Mouse (Mus musculus) thymus, postnatal 0 days (tissue): ENCODE results near the gene Tspan33. TPM values are rescaled to one million over a fixed set of nuclear protein-coding genes. Genes with fewer than 3 reads are reported as not detected.
"Not testable (repeated sequence)": the region's sequence is repeated elsewhere in the genome, so short reads cannot be mapped to it uniquely, and the experiment has no call there.

Experiments
- DNase-seq: peaks from one replicate; pipeline ENCODE4 v3.0.0-alpha.2; 2015; ENCODE audit warnings: low spot score
- polyA plus RNA-seq: library from polyadenylated mRNA; unstranded; fragments of >200 nt; fragmentation: Nextera tagmentation; extraction: Ambion mirVana; gene quantifications from 2 replicates; pipeline ENCODE4 v1.2.1, GENCODE M21; 2015

Gene Tspan33
- polyA plus RNA-seq: 1.7 and 2.8 TPM in 2 replicates

DNA sequence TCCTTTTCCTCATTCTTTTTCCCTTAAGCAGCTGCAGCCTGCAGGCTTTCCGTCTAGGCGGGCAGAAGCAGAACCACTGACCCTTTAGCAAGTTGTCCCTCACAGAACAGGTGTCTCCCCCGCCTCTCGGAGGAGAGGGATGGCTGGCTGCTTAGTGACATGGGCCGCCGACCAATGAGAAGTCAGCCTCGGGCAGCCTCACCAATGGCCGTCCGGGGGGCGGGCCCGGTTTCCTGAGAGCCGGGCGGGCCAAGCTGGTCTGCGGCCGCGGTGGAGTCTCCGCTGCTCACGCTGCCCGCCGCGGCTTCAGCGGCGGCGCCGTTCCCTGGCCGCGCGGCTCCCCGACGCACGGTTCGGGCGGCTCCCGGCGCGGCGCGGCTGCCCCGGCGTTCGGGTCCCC lies at the start of gene Tspan33:
Tspan33 (plus strand) TSS at position 270 of the 400 bp plus-strand sequence.
- peak; percentile 75 for DNase-seq

DNA sequence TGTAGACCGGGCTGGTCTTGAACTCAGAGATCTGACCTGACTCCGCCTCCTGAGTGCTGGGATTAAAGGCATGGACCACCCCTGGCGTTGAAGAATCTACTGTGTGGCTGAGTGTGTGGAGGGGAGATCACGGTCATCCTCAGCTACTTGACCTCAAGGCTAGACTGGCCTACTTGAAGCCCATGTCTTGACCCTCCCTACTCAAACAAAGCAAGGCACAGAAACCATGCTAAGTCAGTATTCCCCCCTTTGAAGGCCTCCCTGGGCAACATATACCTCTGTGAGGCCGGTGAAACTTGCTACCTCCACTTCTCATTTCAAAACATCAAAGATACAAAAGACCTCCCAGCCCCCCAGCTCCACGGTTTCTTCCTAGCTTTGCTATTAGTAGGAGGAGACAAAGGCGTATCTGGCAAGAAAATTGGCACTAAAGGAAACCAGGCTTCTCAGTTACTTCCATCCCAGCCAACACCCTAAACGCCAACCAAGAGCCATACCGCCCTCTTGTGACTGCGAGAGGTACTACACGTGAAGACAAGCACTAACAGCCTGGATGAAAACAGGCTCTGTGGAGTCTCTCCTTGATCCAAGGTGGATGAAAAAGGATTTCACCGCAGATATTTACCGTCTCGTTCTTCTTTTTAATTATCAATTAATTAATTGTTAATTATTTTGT lies 44.4 kb upstream of the Tspan33 start:
- peak; percentile 81 for DNase-seq

DNA sequence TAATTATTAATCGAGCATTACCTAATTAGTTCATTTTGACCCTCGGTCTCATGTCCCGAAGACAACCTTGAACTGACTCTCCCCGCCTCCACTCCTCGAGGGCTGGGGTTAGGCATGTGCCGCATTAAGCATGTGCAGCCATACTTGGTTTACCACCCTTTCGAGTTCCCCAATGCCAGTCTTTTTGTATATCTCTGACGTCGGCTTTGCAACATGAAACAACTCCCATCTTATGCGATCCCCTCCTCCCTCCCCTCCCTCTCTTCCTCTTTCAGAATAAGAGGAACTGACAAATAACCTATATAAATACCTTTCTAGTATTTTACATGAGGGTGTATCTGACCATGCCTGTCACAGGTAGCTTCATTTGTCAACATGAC lies 43.9 kb upstream of the Tspan33 start:
- DNase-seq: no peak

DNA sequence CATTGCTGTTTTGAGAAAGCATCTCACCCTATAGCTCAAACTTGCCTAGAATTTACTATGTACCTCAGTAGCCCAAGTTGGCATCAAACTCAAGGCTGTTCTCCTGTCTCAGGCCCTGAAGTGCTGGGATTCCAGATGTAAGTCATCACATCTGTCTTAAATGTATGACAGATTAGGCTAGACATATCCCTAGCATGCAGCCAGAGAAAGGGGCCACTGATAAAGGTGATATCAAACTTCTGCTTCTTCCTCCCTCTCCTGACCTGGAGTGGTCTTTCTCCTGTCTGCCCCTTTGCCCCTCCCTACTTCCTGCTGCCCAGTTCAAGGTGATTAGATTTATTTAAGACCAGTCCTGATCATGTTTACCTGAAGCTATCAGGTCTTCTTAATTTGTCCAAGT lies 40.8 kb upstream of the Tspan33 start:
- no peak for DNase-seq

DNA sequence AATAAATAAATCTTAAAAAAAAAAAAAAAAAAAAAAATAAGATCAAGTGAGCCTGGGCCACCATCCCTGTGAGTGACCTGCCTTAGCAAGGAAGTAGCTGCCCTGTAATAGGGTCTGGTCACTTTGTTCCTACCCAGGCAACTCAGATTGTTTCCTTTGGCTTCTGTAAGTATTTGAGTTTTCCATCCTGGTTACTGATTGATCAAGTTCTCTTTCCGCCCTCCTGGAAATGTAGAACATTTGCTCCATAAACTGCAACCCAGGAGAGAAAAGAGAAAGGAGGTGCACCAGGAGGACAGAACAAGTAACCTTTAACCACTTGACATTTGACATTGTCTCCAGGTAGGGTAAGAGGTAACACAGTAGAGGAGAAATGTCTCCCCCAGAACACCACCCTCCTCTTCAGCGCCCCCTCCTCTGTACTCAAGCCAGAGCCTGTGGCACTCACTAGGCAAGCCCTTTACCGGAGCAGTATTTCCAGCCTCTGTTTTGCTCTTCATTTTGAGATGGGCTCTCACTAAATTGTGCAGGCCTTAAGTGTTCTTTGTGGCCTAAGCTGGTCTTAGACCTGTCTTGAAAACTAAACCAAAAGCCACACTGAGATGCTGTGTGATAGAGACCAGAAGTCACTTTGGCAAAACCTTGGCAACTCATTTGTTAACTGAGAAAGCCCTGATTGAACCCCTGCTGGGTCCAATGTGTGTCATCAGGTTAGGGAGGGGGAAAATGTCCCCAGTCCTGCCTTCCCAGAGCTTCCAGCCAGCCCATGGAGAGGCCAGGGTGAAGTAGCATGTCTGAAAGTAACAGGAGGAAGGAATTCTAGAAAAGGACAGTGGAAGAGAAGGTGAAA lies 35.2 kb upstream of the Tspan33 start:
- DNase-seq: no peak

DNA sequence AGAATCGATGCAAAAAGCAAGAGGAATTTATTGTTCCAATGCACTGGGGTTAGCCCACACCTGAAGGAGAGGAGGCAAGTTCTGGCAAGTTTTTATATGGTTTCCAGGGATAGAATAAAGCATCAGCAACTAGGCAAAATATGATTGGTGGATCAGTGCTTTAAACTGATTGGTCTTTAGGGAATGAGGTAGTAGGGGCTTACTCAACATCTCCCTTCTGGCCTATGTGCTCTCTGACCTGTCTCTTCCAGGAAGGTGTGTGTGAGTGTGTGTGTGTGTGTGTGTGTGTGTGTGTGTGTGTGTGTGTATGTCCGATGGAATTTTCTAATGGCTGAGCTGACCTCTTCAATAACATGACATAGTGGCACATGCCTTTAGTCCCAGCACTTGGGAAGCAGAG lies 34.1 kb upstream of the Tspan33 start:
- DNase-seq: no peak

DNA sequence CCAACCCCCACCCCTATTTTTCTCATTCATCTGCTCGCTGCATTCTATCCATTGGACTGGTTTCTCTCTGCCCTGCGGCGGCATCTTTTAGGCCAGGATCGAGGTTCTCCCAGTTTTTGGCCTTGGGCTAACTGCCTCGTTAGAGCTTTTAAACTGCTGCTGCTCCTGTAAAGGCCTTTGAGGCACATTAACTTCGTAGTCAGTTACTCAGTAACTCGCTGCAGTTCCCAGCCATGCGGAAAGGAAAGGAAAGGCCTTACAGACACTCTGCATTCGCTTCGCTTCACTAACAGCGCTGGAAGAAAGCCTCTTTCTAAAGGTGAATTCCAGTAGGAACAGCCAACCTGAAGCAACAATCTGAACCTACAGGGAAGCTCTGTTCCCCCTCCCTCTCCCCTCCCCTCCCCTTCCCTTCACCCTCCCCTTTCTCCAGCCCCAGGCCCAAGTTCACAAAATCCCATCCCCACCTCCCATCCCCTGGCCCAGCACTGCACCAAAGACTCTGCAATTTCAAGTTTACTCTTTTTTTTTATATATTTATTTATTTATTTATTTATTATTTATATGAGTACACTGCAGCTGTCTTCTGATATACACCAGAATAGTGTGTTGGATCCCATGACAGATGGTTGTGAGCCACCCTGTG lies 33.2 kb upstream of the Tspan33 start:
- no peak for DNase-seq

DNA sequence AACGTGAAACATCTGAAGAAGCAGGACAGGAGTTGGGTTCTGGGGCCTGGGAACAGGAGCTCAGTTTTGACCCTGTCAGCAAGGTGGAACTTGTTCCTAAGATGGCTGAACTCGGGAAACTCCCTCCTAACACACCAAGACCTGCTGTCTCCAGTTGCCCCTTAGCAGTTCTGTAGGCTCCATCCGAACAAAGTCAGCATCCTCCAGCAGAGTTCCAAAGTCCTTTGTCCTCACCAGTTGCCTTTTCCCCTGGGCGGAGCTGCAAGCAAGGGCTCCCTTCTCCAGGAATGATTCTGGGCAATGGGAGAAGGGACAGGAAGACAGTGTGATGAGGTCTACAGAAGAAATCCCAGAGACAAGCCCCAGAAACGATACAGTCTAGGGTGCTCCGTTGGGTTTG lies 26.8 kb upstream of the Tspan33 start:
- DNase-seq: no peak

DNA sequence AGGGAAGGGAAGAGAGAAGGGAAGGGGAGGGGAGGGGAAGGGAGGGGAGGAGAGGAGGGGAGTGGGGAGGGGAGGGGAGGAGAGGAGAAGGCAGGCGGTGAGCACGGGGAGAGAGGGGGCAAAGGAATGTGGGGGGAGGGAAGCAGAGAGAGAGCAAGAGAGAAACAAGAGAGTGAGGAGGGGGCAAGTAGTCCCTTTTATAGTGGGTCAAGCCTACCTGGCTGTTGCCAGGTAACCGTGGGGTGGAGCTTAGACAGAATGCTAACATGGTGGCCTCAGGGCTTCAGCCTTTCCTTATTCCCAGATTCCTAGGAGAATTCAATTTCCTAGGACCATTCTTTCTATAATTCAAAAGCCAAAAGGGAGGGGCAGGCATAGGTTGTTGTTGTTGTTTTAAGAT lies 22.3 kb upstream of the Tspan33 start:
- DNase-seq: no peak

DNA sequence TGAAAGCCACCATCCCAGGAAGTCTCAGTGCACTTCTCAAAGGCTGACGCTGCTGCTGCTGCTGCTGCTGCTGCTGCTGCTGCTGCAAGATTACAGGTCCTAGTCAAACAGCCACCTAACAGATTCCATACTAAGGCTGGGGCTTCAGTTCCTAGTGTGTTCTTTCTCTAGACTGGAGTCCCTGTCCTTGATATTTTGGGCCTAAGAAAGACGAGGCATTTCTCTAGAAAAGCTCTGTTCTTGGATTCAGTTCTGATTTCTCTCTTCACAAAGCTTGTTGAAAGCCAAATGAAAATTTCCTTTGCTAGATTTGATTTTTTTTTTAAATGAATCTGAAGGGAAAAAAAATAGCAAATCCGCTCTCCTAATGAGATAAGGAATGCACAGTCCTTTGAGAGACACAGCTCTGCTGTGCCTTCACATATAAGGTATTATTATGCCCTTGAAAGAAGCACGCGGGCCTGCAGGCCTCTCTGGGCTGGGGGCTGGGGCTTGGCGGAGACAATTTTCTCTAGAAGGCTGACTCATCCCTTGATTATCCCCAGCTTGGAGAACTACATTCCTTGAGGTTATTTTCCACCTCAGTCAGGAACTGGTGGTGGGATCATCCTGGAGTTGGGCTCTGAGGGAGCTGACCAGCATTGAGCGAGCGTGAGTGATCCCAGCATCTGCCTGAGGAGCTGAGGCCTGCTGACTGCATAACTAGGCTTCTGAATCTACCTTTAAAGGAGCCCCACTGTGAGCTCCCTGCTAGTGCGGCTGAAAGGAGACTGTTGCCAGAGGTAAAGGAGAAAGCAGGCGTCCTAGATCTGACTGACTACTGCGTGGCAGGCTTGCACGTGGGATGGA lies 21.2 kb upstream of the Tspan33 start:
- DNase-seq: no peak

DNA sequence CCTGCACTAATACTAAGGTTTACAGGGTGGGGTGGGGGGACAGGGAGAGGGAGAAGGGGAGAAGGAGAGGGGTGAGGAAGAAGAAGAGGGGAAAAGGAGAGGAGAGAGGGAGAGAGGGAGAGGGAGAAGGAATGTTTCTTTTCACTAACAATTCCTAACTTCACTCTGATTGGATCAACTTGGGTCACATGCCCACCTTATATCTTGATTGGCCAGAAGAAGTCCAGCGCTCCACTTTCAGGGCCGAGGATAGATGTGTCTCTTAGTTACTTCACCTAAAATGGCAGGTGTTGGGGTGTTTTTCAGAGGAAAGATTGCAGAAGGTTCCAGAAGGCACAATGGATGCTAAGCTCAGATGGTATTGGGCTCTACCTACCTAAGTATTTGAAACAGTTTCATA lies 20.3 kb upstream of the Tspan33 start:
- DNase-seq: no peak

DNA sequence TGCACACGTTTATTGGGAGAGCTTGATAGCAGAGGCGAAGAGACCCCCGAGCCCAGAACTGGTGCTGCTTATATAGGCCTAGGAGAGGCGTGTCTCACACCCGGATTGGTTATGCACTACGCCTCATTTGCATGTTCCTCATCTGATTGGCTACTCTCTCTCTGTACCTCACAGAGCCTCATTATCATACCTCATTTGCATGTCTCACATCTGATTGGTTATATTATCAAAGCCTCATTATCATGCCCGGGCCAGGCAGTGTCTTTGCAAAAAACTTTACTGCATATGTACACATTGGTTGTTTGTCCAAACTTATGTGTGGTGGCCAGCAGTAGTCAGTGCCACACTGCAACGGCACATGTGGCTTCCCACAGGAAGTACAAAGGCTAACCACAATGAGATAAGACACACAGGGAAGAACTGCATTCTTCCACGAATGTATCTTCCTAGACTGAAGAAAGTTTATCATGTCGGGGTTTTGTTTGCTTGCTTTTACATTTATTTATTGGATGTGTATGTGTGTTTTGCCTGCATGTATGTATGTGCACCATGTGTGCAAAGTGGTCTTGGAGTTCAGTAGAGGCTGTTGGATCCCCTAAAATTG lies 14.0 kb upstream of the Tspan33 start:
- DNase-seq: not testable (repeated sequence)

DNA sequence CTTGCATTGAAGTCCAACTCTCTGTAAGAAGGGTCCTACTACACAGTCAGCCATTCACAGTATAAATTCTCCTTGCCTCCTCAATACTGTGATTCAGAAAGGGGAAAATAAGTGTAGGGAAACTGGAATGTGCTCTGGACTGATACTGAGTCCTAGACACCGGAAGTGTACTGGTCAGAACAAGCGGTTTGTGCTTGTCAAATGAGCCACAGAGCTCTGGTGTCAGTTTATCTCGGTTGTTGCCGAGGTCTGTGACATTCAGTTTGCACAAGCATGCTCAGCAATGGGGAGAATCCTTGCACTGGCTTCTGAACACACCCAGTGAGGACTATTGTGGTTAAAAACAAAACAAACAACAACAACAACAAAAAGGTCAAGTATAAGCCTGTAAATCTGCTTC lies 12.2 kb upstream of the Tspan33 start:
- no peak for DNase-seq

DNA sequence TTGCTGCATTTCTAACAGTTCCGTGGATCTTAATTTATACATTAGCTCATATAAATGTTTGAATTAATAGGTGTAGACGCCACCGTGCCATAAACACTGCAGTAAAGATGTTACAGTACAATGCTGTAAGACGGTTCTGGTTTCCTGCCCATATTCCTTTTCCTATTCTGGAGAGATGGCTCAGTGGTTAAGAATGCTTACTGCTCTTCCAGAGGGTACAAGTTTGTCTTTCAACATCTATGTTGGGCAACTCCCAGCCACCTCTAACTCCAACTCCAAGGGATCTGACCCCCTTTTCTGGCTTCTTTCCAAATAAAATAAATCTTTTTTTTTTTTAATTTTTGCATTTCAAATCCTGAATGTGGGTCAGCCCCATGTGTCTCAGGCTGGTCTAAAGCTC lies 9.3 kb upstream of the Tspan33 start:
- DNase-seq: no peak

DNA sequence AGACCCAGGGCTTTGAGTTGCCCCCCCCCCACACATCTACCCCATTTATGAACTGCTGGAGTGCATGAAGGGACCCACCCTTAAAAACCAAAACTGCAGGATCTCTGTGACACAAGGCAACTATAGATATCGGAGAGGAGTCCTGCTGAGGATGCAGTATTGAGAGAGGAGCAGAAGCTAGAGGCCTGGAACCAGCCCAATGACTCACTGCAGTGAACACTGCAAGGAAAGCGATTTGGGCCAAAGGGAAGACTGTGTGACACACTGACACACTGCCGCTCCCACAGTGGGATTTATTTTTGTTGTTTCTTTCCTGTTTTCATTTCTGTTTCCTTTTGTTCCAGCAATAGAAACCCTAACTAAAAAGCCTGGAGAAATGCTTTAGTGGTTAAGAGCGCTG lies 8.1 kb upstream of the Tspan33 start:
- no peak for DNase-seq

DNA sequence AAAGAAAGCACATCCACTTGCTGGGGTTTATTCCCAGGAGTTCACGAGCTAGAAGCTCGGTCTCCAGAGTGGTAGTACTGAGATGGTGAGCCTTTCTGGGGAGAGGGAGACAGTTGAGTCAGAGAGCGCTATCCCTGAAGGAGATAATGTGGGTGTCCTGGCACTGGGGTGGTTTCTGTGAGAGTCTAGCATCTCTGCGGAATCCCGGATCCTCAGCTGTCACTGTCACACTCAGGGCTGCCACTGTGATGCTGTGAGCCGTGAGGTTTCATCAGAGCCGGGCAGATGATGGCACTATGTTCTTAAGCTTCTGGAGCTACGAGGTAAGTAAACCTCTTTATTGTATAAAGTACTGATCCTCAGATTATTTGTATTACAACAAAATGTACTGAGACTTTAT lies 4.6 kb upstream of the Tspan33 start:
- no peak for DNase-seq

DNA sequence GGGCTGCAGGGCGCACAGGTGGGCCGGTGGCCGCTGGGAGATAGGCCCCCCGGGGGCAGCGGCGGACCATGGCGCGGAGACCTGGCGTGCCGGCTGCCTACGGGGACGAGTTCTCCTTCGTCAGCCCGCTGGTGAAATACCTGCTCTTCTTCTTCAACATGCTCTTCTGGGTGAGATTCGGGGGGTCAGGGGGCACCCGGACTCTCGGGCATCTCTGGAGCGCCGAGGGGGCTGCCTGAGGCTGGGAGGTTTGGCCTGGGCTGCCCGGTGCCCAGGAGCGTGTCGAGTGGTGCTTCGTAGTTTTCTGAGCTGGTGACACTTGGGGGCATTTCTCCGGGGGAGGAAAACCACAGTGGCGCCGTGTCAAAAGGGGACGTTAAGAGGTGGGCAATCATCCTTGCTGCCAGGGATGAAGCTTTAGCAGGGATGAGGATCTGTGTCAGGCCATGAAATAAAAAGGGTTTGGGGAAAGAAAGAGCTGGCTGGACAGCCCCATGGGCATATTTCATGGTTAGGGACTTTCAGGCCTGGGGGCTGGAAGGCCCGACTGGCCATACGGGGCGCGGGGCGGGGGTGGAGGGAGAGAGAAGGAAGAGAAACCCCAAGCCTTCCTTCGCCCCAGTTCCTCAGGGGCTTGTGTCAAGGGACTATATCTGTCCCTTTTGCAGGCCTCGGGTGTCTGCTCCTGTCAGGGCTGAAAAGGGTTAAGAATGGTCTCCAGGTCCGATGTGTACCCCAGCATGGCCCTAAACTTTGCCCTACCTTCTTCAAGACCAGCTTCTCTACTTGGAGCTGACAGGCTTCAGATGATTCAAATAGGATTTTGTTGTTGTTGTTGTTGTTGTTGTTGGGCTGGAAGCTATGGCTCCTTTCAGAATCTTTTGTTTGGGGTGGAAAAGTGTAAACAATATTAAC lies 610 bp downstream of the Tspan33 start:
- DNase-seq: no peak

DNA sequence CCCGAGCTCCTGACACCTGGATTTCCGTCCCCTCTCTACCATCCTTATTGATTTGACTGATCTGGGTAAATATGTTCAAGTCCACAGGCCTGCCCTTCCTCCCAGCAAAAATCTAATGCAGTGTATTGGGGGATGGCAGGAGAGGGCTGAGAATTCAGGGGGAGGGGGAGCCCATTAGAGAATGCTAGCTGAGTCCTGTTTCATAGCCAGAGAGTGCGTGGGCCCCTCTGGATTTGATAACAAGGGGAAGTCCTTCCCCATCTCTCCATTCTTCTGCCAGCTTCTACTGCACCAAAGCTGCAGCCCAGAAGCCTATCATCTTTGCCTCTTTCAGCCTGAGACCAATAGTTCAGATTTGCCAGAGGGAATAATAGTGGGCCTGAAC lies 1.3 kb downstream of the Tspan33 start:
- no peak for DNase-seq

DNA sequence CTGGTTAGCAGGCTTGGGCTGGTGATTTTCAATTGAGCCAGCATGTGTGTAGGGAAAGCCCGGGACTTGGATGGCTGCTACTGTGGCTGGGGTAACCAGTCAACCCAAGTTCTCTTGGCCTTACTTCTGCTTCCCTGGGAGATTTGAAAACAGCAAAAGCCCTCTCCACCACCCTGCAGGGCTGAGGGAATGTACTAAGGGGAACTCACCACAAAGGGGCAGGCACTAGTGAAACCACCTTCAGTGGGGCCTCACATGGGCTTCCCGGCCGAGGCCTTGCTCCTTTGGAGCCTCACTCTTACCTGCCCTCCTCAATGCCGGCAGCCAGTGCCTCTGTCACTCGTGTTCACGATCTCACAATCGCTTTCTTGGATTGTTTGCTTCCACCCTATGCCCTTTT lies 2.0 kb downstream of the Tspan33 start:
- no peak for DNase-seq

DNA sequence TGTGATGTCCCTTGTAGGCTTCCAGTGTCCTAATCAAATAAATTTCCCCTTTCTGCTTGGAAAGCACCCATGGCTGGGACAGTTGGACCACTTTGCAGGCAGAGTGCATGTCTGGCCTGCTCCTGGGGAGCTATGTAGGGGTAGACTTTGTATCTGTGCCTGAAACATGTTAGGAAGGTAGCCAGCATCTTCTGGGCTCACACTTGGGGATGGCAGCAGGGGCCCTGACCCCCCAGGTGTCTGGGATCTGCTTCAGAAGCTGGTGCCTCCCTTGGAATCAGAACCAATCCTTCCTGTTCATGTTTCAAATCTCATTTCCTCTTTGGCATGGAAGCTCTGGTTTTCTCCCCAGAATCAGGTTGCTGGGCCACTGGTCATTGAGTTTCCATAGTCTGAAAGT lies 3.1 kb downstream of the Tspan33 start:
- DNase-seq: no peak
